Mouse (Mus musculus) 416B (cell line): ENCODE data around the gene Madd.
A peak's percentile ranks its signal among the peaks of the same experiment; 100 is the strongest.
"Not testable (repeated sequence)": the region's sequence is repeated elsewhere in the genome, so short reads cannot be mapped to it uniquely, and the experiment has no call there.

Experiments used
- DNase-seq: peaks from one replicate; pipeline ENCODE4 v3.0.0; 2011; ENCODE audit warnings: low read depth

Madd gene

DNA sequence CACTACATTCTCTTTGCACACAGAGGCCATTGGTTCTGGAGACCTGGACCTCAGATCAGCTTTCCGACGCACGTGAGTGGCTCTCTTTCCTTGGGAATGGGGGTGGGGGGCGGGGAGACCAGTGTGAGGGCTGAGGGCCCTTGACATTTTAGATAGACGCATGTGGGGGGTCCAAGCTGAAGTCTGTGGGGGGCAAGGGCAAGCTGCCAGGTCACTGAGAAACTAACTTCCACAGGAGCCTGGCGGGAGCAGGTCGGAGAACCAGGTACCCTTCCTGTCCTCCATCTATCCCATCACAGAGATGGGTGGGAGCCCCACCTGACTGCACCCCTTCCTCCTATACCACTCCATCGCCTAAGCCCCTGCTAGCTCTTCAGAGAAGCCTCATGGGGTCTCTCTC lies 62.1 kb downstream of the Madd start:
- no peak for DNase-seq

DNA sequence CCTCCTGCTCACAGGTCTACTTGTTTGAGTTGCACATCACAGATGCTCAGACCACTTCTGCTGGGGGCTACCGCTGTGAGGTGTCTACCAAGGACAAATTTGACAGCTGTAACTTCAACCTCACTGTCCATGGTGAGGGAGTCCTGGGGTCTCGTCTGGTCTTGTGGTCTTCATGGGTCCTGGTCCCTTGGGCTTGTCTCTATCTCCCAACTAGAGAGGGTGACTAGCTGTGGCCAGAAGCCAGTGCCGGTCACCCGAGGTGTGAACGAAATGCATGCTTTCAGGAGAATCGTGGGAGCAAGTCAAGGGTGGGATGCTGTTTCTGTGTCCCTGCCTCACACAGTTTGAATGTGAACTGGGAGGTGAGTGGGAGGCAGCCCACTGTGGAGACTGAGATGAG lies 62.6 kb downstream of the Madd start:
- no peak for DNase-seq

DNA sequence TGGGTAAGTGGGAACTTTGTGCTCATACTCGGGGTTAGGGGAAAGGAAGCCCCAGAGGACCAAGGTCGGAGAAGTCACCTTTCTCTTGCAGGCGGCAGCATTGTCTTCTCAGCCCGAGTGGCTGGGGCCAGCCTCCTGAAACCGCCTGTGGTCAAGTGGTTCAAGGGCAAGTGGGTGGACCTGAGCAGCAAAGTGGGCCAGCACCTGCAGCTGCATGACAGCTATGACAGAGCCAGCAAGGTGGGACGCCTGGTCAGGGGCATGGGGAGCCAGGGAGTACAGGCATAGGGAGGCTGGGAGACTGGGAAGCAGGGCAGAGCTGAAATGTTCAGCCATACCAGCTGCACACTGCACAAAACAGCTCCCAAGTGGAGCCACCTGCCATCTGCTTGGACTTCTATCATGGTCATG lies 63.4 kb downstream of the Madd start:
- no peak for DNase-seq

DNA sequence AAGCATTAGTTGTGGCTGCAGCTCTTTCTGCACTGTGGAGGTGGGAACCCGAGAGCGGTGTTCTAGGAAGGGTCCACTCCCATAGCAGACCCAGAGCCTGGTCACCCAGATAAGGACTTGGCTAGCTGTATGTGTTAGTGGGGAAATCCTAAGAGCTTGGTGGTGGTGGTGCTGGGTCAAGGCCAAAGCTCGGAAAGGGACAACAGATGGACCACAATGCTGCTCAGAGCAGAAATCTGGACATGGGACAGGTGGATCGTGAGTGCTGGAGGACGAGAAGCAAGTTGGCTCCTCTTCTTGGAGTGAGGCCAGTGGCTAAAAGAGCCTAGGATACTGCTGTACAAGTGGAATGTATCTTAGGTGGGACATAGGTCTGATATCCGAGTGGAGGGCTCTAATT lies 64.1 kb downstream of the Madd start:
- DNase-seq: no peak

DNA sequence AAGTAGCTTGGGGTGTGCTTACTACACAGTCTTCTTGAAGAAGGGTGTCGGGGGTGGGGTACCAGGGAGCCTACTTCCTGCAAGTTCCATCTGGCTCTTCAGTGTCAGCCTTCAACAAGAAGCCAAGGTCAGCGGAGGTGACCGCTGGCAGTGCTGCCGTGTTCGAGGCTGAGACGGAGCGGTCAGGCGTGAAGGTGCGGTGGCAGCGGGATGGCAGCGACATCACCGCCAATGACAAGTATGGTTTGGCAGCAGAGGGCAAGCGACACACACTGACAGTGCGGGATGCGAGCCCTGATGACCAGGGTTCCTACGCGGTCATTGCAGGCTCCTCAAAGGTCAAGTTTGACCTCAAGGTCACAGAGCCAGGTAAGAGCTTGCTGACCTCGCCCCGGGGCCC lies 64.6 kb downstream of the Madd start:
- DNase-seq: no peak

DNA sequence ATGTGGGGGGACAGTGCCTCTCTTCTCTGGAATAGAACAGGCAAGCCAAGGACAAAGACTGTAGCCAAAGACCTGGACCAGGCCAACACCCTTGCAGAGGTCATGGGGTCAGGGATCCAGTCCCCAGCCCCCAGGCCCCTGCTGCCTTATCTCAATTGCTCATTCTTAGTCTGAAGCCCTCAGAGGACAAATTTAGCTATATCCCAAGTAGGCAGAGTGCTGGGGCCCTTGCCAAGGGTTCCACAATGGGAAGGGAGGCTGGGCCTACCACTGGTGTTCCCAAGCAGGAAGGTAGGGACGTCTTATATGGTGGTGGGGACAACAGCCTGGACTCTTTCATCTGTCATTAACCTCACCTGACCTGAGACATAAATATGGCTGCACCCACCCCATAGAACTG lies 65.0 kb downstream of the Madd start:
- DNase-seq: no peak

DNA sequence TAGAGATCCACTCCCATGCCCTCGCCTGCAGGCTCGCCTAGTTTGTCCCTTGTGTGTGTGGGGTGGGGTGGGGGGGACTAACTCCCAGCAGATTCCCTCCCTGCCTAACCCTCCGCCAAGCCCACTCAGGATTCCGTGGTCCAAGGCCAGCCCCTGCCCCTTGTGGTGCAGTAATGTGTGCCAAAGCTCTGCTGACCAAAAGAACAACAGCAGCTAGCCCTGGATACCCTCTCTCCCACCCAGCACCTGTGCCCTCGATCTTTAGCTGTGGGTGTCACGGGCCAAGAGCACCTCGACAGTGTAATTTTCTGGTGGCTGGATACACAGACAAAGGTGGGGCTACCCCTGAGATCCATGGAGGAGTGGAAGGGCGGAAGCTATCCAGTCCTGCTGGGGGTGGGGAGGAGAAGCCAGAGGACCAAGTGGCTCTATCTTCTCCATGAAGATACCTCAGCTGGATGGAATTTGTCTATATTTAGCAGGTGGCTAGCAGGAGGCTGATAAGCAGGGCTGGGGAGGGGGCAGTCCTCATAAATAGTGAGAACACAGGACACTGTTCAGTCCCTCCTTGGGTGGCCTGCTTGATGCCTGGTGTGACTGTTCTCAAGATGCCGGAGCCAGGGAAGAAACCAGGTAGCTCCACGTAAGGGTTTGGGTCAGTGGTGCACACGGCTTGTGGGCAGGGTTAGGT lies 65.9 kb downstream of the Madd start, which contains the start of gene Mybpc3:
Mybpc3 (plus strand) TSS at position 560 of the 691 bp plus-strand sequence.
- DNase-seq: no peak

DNA sequence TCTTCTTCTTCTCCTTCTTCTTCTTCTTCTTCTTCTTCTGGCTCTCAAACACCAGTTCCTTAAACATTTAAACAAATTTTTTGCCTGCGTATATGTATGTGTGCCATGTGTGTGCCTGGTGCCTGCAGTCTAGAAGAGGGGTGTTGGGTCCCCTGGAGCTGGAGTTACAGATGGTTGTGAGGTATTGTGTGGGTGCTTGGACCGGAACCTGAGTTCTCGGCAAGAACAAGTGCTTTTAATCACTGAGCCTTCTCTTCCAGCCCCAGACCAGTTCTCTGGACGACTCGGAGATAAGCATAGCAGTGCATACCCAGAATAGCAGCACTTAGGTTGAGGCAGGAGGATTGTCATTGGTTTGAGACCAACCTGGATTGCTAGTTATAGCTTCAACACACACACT lies 66.8 kb downstream of the Madd start:
- DNase-seq: no peak

DNA sequence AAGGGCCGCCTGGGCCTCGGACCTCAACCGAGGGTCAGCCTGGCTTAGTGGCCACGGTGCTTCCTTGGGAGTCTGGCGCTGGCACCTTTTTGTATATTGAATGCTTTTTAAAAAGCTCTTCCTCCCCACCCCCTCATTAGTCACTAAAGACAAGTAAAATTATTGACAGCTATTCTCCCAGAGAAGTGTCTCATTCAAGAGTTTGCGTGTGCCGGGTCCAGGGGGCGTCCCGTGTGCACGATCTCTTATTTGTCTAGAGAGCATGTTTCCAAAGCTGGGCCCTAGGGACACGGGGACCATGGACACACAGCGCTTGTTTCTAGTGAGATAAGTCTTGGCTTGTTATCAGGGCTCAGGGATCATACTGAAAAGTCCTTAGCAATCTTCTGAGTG lies 68.1 kb downstream of the Madd start:
- DNase-seq: no peak

DNA sequence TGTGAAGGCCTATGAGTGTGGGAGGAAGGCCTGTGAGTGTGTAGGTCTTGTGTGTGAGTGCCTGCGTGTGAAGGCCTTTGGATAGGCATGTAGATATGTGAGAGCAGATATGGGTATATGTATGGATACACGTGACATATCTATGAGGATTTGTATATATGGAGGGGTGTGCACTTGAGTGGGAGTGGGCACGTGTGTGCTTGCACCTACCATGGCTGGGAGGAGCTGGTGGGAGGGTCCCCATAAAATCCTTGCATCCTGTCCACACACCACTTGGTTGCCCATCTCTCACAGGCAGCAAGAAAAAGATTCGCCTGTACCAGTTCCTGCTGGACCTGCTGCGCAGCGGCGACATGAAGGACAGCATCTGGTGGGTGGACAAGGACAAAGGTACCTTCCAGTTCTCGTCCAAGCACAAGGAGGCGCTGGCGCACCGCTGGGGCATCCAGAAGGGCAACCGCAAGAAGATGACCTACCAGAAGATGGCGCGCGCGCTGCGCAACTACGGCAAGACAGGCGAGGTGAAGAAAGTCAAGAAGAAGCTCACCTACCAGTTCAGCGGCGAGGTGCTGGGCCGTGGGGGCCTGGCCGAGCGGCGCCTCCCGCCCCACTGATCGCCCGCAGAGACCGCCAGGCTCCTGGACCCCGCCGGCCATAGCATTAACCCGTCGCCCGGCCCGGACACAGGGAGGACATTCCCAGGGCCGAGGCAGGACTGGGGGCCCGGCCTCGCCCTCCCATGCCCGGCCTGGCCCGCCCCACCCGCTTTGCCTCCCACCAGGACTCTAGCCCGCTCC lies 68.7 kb downstream of the Madd start:
- DNase-seq: peak; percentile 90

DNA sequence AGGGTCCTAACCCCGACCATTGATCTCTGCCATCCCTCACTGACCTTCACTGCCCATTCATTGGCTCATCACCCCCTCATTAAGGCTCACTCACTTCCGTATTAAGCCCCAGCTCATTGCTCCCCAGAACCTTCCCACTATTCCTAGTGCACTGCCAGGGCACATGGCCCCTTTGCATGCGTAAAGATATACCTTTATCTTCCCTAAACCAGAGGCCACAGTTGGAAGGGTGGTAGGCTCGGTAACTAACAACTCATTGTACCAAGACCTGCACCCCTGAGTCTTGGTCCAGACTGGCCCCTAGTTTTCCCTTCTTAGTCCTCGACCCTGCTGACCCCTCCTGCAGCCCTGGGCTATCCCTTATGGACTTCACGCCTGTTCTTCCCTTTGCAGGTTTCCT lies 69.8 kb downstream of the Madd start:
- DNase-seq: no peak

DNA sequence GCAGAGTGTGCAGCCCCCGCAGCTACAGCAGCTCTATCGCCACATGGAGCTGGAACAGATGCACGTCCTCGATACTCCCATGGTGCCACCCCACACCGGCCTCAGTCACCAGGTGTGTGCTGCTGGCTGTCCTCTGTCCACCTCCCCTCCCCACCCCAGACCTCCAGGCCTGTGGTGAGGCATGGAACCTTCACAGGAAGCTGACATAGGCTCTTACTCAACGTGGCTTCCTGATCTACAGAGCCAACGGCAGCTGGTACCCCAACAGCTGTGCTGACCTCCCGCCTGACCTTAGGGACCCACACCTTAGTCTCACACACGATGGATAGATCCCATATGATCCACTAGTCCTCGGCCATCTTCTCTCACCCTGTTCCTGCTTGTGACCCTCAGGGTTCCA lies 70.3 kb downstream of the Madd start:
- DNase-seq: peak; percentile 76

DNA sequence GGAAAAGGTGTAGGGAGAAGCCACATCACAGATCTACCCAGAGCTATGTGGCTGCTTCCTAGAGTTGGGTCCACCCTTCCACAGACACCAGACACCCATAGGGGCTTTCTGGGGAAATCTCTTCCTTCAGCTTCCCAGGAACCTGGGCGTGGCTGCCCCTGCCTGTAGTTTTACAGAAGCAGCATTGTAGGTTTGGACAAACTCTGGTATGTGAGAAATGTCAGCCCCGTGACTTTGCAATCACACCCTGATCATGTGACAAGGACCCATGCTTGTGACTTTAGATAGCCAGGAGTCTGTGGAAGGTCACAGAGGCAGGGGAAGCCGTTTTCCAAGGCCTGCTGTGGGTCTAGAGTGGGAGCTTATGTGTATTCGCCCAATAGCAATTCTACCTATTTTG lies 71.1 kb downstream of the Madd start:
- peak; percentile 32 for DNase-seq

DNA sequence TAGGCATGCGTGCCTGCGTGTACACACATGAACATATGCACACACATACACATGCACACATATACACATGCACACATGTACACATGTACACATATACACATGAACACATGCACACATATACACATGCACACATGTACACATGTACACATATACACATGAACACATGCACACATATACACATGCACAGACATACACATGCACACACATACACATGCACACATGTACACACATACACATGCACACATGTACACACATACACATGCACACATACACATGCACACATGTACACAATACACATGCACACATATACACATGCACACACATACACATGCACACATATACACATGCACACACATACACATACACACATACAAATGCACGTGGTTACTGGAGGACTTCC lies 71.8 kb downstream of the Madd start:
- not testable (repeated sequence) for DNase-seq

DNA sequence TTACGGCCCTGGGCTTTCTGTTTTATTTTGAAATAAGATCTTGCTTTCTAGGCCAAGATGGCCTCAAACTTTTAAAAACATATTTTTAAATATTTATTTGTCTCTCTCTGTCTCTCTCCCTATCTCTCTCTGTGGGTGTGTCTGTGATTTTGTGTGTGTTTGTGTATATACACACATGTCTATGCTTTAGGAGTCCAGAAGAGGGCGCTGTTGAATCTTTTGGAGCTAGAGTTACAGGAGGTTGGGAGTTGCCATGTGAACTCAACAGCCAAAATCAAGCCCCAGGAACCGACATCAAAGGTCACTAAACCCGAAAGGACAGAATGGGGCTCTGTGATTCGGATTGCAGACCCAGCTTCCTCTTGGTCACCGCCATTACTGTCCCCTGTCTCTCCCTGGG lies 73.2 kb downstream of the Madd start:
- peak; percentile 39 for DNase-seq

DNA sequence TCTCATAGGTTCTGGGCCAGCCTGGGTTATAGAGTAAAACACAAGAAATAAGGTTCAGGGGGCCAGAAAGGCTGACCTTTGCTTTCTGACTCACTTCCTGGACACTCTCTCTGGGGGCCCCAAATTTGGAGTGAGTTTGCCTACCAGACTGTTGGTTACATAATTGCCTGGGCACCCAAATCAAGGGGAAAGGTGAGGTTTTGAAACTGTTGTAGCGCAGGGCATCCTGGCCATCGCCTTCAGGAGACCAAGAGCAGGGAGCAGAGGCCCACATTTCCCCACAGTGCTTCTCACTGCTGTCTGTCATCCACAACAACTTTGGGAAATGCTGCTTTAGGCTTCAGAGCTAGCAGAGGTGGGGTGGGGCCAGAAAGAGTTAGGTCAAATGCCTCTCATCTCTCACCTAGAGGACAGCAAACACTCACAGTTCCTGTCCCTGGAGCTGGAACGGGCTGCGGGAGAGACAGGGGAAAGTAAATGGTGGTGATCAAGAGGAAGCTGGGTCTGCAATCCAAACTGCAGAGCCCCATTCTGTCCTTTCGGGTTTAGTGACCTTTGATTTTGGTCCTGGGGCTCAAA lies 73.7 kb downstream of the Madd start:
- DNase-seq: peak; percentile 44

DNA sequence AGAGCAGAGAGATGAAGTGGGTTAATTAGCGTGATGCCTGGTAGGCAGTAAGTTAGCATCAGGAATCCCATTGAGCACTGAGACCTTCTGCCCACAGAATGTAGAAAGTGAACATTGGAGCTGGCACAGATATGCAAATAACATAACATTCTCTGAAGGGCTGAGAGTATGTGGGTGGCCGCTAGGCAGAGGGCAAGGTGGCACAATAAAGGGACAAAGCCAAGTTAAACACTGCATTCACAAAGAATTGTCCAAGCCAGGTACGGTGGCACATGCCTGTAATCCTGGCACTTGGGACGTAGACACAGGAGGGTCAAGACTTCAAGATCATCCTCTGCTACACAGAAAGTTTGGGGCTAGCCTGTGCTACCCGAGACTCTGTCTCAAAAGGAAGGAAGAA lies 74.4 kb downstream of the Madd start:
- DNase-seq: no peak

DNA sequence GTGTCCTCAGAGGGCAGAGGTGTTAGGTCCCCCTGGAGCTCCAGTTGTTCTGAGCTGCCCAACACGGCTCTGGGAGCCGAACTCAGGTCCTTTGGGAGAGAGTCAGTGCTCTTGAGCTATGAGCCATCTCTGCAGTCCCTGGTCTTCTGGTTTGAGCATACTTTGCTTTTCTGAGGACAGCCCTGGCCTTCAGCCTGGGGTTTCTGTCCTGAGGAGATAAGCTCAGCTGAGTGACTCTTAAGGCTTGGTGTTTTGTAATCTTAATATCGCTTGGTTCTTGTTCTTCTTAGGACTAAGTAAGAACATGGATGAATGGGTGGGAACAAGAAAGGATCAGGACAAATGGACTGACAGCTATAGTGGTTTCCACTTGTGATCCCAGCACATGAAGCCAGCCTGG lies 75.5 kb downstream of the Madd start:
- peak; percentile 26 for DNase-seq

DNA sequence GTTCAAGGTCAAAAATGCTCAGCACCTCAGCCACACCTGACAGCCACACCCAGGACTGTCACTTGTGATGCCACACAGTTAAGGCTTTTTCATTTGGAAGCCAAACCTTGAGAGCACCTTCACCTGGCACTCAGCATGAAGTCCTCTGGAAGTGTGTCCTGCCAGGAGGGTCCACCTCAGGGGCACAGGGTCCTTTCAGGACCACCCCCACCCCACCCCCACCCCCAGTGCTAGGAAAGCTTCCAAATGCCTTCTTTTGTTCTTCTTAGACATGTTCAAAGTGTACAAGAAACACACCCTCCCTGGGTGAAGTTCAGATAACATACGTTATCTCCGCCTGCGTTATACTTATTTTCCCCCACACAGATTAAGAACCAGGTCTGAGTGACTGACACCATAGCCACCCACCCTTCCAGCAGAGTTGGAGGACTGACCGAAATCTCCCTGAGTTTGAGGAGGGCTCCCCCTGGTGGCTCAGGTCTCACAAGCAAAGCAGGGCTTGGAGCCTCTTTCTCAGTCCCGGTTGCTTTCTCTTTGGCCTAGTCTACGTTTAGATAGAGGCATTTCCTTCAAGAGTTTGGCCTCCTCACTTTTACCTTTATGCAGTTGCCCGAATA lies 82.4 kb downstream of the Madd start:
- peak; percentile 92 for DNase-seq

DNA sequence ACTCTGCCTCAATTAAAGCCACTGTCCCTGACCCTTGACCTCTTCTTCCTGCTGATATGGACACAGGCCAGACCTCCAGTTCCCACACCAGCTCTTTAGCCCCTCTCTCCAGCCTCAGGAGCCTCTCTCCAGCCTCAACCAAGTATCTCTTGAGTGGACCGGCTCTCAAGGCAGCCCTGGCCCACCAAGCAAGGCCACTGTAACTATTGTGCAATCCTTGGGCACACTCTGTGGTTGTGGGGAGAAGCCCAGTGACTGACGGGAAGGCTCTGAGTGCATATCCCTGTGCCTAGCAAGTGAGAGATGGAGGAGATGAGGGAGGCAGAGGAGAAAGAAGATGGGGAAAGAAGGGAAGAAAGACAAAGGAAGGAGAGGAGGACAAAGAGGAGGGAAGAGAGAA lies 85.5 kb downstream of the Madd start:
- peak; percentile 72 for DNase-seq

DNA sequence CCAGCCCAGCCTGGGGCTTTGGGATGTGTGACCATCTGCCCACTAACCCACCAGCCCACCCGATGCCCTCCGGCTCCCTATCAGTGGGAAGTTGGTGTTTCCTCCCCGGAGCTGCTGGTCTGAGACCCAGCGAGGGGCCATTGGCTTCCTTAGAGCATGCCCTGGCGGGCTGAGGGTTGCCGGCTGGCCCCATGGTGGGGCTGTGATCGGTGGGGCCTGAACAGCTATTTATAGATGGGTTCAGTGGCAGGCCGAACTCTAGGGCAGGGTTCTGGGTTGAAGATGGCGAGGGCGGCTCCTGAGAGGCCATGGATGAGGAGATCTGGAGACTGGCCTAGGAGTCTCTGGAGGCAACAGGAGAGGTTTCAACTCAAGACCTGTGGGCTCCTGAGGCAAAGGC lies 86.6 kb downstream of the Madd start:
- peak; percentile 46 for DNase-seq

DNA sequence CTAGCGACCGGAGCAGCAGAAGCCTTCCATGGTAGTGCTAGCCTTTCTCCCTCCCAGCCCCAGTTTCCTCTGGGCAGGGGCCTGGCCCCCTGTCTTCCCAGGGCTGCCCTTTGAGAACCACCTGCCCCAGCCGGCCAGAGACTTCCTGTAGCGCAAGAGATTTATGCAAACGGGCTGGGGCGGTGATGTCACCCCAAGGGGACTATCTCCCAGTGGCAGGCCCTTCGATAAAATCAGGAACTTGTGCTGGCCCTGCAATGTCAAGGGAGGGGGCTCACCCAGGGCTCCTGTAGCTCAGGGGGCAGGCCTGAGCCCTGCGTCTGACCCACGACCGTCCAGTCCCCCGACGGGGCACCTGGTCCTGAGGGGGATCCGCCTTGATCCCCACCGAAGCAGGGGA lies 87.1 kb downstream of the Madd start:
- DNase-seq: peak; percentile 92

DNA sequence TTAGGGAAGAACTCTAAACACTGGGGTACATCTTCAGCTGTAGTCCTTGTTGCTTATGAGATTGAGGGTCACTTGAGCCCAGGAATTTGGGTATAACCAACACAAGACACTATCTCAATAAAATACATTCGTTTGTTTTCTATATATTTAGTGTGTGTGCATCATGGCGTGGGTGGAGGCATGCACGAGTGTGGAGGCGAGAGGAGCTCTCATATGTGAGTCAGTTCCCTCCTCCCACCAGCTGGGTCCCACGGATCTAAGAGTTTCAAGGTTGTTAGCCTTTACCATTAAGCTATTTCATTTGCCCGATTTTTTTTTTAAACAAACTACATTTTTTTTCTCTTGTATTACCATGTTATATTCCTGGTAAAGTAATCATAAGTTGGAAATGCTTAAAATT lies 92.8 kb downstream of the Madd start:
- DNase-seq: no peak
